Mouse (Mus musculus) lung, adult 10 weeks (tissue): Measurements from ENCODE around the gene Dnm3. TPM values are rescaled to one million over a fixed set of nuclear protein-coding genes. Genes with fewer than 3 reads are reported as not detected.

Source experiments
- polyA plus RNA-seq: library from polyadenylated mRNA; stranded (reverse); fragments of 350-450 nt; fragmentation: Illumina TruSeq; extraction: RNeasy Lipid Tissue Mini Kit (QIAGEN cat#74804); gene quantifications from one replicate; pipeline ENCODE4 v1.2.3, GENCODE M21; 2014; ENCODE audit warnings: low read depth, low replicate concordance; ENCODE audit not compliant: insufficient read depth

Dnm3 gene
- 4.5 TPM for polyA plus RNA-seq

GRCm38 (mm10) chr1:162477246-162478209 lies at the start of gene Dnm3:
TSS of gene Dnm3 (minus strand) at chr1:162478034.

GRCm38 (mm10) chr1:161979536-161979935 lies 498.3 kb downstream of the Dnm3 start, which contains the start of gene 4930558K02Rik:
TSS of gene 4930558K02Rik (minus strand) at chr1:161979636.

GRCm38 (mm10) chr1:161968589-161969407 lies 509.0 kb downstream of the Dnm3 start, which contains the start of gene Pigc:
TSS of gene Pigc (plus strand) at chr1:161969186.

Other genes with a start within 250 kb of the Dnm3 start
- 3.9 TPM for gene Mettl13, start 70.5 kb upstream of the Dnm3 start, polyA plus RNA-seq
- 36.5 TPM for gene Vamp4, start 92.5 kb upstream of the Dnm3 start, polyA plus RNA-seq
- not detected for gene Myoc, start 161.1 kb upstream of the Dnm3 start, polyA plus RNA-seq
- not detected for gene Myocos, start 180.2 kb upstream of the Dnm3 start, polyA plus RNA-seq